Mouse (Mus musculus) spleen, adult 2 months (tissue): ENCODE results near the gene Prkg1.

Experiments used
- CTCF ChIP-seq: fragments of 200-500 bp; IDR thresholded peaks from 2 replicates; pipeline ENCODE4 v1.5.1; 2011; ENCODE audit warnings: mild to moderate bottlenecking, inconsistent platforms; ENCODE audit not compliant: insufficient read depth, insufficient read length, insufficient replicate concordance; ENCODE audit errors: extremely low read depth
- POLR2A ChIP-seq: fragments of 200-500 bp; IDR thresholded peaks from 2 replicates; pipeline ENCODE4 v1.6.1; 2011; ENCODE audit warnings: low read depth, low read length, inconsistent platforms

GRCm38 (mm10) chr19:30549044-30549853 is 1215.6 kb downstream of the Prkg1 start, which contains the start of gene Dkk1:
- TF ChIP-seq CTCF = no peak
- TF ChIP-seq POLR2A = no peak
